Mouse (Mus musculus) CH12.LX (cell line): Measurements from ENCODE around the gene Lrrc61. TPM values are rescaled to one million over a fixed set of nuclear protein-coding genes. Genes with fewer than 3 reads are reported as not detected.

ENCODE experiments used
- DNase-seq: peaks from one replicate; pipeline ENCODE4 v3.0.0-alpha.2; 2013; ENCODE audit errors: extremely low read depth
- H3K27ac ChIP-seq: 2 replicates; pipeline ENCODE4 v1.5.1; 2012; ENCODE audit warnings: low read depth, mild to moderate bottlenecking, control low read depth, moderate library complexity; ENCODE audit not compliant: insufficient read depth
- H3K27me3 ChIP-seq: replicated peaks from 2 replicates; pipeline ENCODE3; 2012; ENCODE audit warnings: inconsistent platforms
- H3K36me3 ChIP-seq, 2 experiments: replicated peaks in 1 of 2; 2 replicates each; pipeline versions ENCODE3 to v1.6.1; 2012; ENCODE audit warnings: inconsistent platforms in 1 of 2, low read length in 1 of 2, mild to moderate bottlenecking in 1 of 2, mixed read lengths in 1 of 2, moderate library complexity in 1 of 2; ENCODE audit not compliant: control insufficient read depth in 1 of 2, insufficient read depth in 1 of 2
- H3K4me1 ChIP-seq, 2 experiments: 2 replicates each; pipeline ENCODE4 v1.6.1; 2012; ENCODE audit warnings: inconsistent platforms in 1 of 2, moderate library complexity in 1 of 2; ENCODE audit not compliant: insufficient read depth in 2 of 2, control insufficient read depth in 1 of 2
- H3K4me2 ChIP-seq: 2 replicates; pipeline ENCODE4 v1.6.1; 2012; ENCODE audit warnings: low read depth, mild to moderate bottlenecking, control low read depth; ENCODE audit not compliant: poor library complexity, insufficient read depth, severe bottlenecking
- H3K4me3 ChIP-seq, 3 experiments: fragments of 150-350 bp in 1 of 3; sonication (generic) in 1 of 3; replicated peaks in 1 of 3; 2 replicates each; pipeline versions ENCODE3 to v1.5.1; 2011 to 2012; ENCODE audit warnings: low read depth in 2 of 3, low read length in 2 of 3, mild to moderate bottlenecking in 2 of 3, moderate library complexity in 2 of 3, control low read depth in 1 of 3, improper control_type of control experiment in 1 of 3, inconsistent platforms in 1 of 3, mixed read lengths in 1 of 3; ENCODE audit not compliant: poor library complexity in 1 of 3
- H3K79me2 ChIP-seq: replicated peaks from 2 replicates; pipeline ENCODE4 v1.6.1; 2012; ENCODE audit warnings: mild to moderate bottlenecking, moderate library complexity; ENCODE audit not compliant: control insufficient read depth, poor library complexity, insufficient read depth, severe bottlenecking; ENCODE audit errors: extremely low read depth
- H3K9ac ChIP-seq: 2 replicates; pipeline ENCODE4 v1.6.1; 2012; ENCODE audit warnings: low read depth, mild to moderate bottlenecking, control low read depth, moderate library complexity; ENCODE audit not compliant: insufficient read depth
- H3K9me3 ChIP-seq: replicated peaks from 2 replicates; pipeline ENCODE3; 2012; ENCODE audit warnings: low read length, inconsistent platforms, mixed read lengths
- BHLHE40 ChIP-seq: IDR thresholded peaks from 2 replicates; pipeline ENCODE4 v1.6.1; 2011; ENCODE audit warnings: mild to moderate bottlenecking, low read depth, low read length, improper control_type of control experiment
- CHD2 ChIP-seq: IDR thresholded peaks from 2 replicates; pipeline ENCODE4 v1.6.1; 2011; ENCODE audit warnings: low read length, improper control_type of control experiment
- ELF1 ChIP-seq: IDR thresholded peaks from 2 replicates; pipeline ENCODE4 v1.6.1; 2014; ENCODE audit warnings: low read depth, mild to moderate bottlenecking, inconsistent platforms, low read length, improper control_type of control experiment
- EP300 ChIP-seq: IDR thresholded peaks from 2 replicates; pipeline ENCODE4 v1.6.1; 2011; ENCODE audit warnings: low read length, improper control_type of control experiment
- GABPA ChIP-seq: IDR thresholded peaks from 2 replicates; pipeline ENCODE4 v1.6.1; 2012; ENCODE audit warnings: low read depth, low read length, improper control_type of control experiment, inconsistent platforms; ENCODE audit not compliant: insufficient replicate concordance
- HCFC1 ChIP-seq: IDR thresholded peaks from 2 replicates; pipeline ENCODE4 v1.6.1; 2012; ENCODE audit warnings: low read depth, mild to moderate bottlenecking, inconsistent platforms, low read length, improper control_type of control experiment
- JUN ChIP-seq: IDR thresholded peaks from 2 replicates; pipeline ENCODE4 v1.6.1; 2011; ENCODE audit warnings: low read depth, mild to moderate bottlenecking, low read length, improper control_type of control experiment, moderate library complexity; ENCODE audit not compliant: insufficient read depth
- POLR2A ChIP-seq: IDR thresholded peaks from 2 replicates; pipeline ENCODE4 v1.6.1; 2011; ENCODE audit warnings: low read depth, mild to moderate bottlenecking, improper control_type of control experiment, low read length
- POLR2AphosphoS2 ChIP-seq: IDR thresholded peaks from 2 replicates; pipeline ENCODE4 v1.6.1; 2011; ENCODE audit warnings: low read depth, low read length, improper control_type of control experiment
- dilution Hi-C: fragments of 300-500 bp; cut with MboI; formaldehyde crosslinking; loops from 2 replicates; pipeline ENCODE4 v1.14.3; 2020; ENCODE audit warnings: low sequenced_read_pairs; ENCODE audit not compliant: extremely low pct_unique_long_range_greater_than_20kb, extremely low pct_ligation_motif_present
- in situ Hi-C: fragments of 300-500 bp; cut with MboI; formaldehyde crosslinking; loops from 3 replicates; pipeline ENCODE4 v1.14.3; 2019; ENCODE audit warnings: low sequenced_read_pairs, low pct_ligation_motif_present, low pct_unique_long_range_greater_than_20kb, mixed read lengths
- polyA plus RNA-seq: library from polyadenylated mRNA; unstranded; fragments of >175 nt; gene quantifications from 2 replicates; pipeline ENCODE4 v1.2.1, GENCODE M21; 2012; ENCODE audit warnings: low read depth; ENCODE audit not compliant: insufficient read length
- total RNA-seq, 2 experiments: library from RNA; depleted of rRNA; stranded (reverse); fragments of 300-350 nt in 1 of 2; fragments of >200 nt in 1 of 2; gene quantifications; 2 replicates each; pipeline ENCODE4 v1.2.3; 2012 to 2014

Lrrc61 gene
- total and polyA plus RNA-seq, 3 experiments: 5.6 to 14.2 (median 13.7) TPM

DNA sequence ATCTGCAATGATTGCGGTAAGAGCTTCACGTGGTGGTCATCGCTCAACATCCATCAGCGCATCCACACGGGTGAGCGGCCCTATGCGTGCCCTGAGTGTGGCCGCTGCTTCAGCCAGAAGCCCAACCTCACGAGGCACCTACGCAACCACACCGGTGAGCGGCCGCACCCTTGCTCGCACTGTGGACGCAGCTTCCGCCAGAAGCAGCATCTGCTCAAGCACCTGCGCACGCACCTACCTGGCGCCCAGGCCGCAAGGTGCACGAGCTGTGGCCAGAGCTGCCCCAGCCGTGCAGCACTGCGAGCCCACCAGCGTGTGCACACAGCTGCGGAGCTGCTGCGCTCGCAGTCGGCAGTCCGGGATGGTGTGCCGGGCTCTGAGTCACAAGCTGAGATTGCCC, 65.4 kb downstream of the Lrrc61 start:
- dilution Hi-C loops: no loop called here
- Histone ChIP-seq H3K4me3 (no peak overlapping the region), H3K4me1 (peaks cover 13 to 27% of the 10 kb centered on the region in 2 experiments), H3K79me2 (no peaks in the 10 kb centered on the region), H3K27ac (no peak overlapping the region)
- TF ChIP-seq CHD2 (no peak), ELF1 (no peak), JUN (no peak), POLR2A (no peak), EP300 (no peak), HCFC1 (no peak), BHLHE40 (no peak), POLR2AphosphoS2 (no peak), GABPA (no peak)
- TF ChIP-seq, all 38 proteins: peak for 0
- no peak for DNase-seq
- H3K4me2 ChIP-seq: no peak overlapping the region
- no peak overlapping the region for H3K9ac ChIP-seq
- peaks cover 18 to 64% of the 10 kb centered on the region in 2 experiments for H3K36me3 ChIP-seq
- H3K27me3 ChIP-seq: no peaks in the 10 kb centered on the region
- H3K9me3 ChIP-seq: no peaks in the 10 kb centered on the region
- in situ Hi-C loops: no loop called here

Other genes starting within 250 kb of the Lrrc61 start
- 8.1 and 9.8 TPM in 2 replicates for gene Krba1, start 159.2 kb upstream of the Lrrc61 start, total RNA-seq (2012; rRNA removed)
- gene Krba1, start 159.2 kb upstream of the Lrrc61 start, total RNA-seq (2014; rRNA removed): 2.9 and 3.2 TPM in 2 replicates
- gene Krba1, start 159.2 kb upstream of the Lrrc61 start, polyA plus RNA-seq: 12.7 and 13.4 TPM in 2 replicates
- 1.6 and 2.1 TPM in 2 replicates for gene Zfp467, start 109.0 kb upstream of the Lrrc61 start, total RNA-seq (2012; rRNA removed)
- 1.1 and 1.4 TPM in 2 replicates for gene Zfp467, start 109.0 kb upstream of the Lrrc61 start, total RNA-seq (2014; rRNA removed)
- gene Zfp467, start 109.0 kb upstream of the Lrrc61 start, polyA plus RNA-seq: 4.7 and 5.9 TPM in 2 replicates
- gene Sspo, start 106.6 kb upstream of the Lrrc61 start, total RNA-seq (2012; rRNA removed): 0.13 and 0.42 TPM in 2 replicates
- gene Sspo, start 106.6 kb upstream of the Lrrc61 start, total RNA-seq (2014; rRNA removed): 0.08 and 0.11 TPM in 2 replicates
- gene Sspo, start 106.6 kb upstream of the Lrrc61 start, polyA plus RNA-seq: 0.17 and 0.18 TPM in 2 replicates
- not detected in 2 replicates for gene Atp6v0e2, start 17.2 kb upstream of the Lrrc61 start, total RNA-seq (2012; rRNA removed)
- not detected in 2 replicates for gene Atp6v0e2, start 17.2 kb upstream of the Lrrc61 start, total RNA-seq (2014; rRNA removed)
- gene Atp6v0e2, start 17.2 kb upstream of the Lrrc61 start, polyA plus RNA-seq: not detected in 2 replicates
- gene Rarres2, start 18.0 kb downstream of the Lrrc61 start, total RNA-seq (2012; rRNA removed): 0.46 and 0.72 TPM in 2 replicates
- gene Rarres2, start 18.0 kb downstream of the Lrrc61 start, total RNA-seq (2014; rRNA removed): not detected in 2 replicates
- not detected in 2 replicates for gene Rarres2, start 18.0 kb downstream of the Lrrc61 start, polyA plus RNA-seq
- gene Gm45021, start 34.8 kb downstream of the Lrrc61 start, total RNA-seq (2012; rRNA removed): not detected in 2 replicates
- not detected in 2 replicates for gene Gm45021, start 34.8 kb downstream of the Lrrc61 start, total RNA-seq (2014; rRNA removed)
- gene Gm45021, start 34.8 kb downstream of the Lrrc61 start, polyA plus RNA-seq: not detected in 2 replicates
- gene Repin1, start 39.1 kb downstream of the Lrrc61 start, total RNA-seq (2012; rRNA removed): 23.6 and 28.0 TPM in 2 replicates
- gene Repin1, start 39.1 kb downstream of the Lrrc61 start, total RNA-seq (2014; rRNA removed): 11.5 and 12.8 TPM in 2 replicates
- gene Repin1, start 39.1 kb downstream of the Lrrc61 start, polyA plus RNA-seq: 9.7 and 10.7 TPM in 2 replicates
- not detected in 2 replicates for gene Gm44965, start 39.1 kb downstream of the Lrrc61 start, total RNA-seq (2012; rRNA removed)
- not detected in 2 replicates for gene Gm44965, start 39.1 kb downstream of the Lrrc61 start, total RNA-seq (2014; rRNA removed)
- not detected in 2 replicates for gene Gm44965, start 39.1 kb downstream of the Lrrc61 start, polyA plus RNA-seq
- 4.7 and 6.5 TPM in 2 replicates for gene Zfp775, start 47.3 kb downstream of the Lrrc61 start, total RNA-seq (2012; rRNA removed)
- 2.6 and 3.2 TPM in 2 replicates for gene Zfp775, start 47.3 kb downstream of the Lrrc61 start, total RNA-seq (2014; rRNA removed)
- 3.3 and 3.5 TPM in 2 replicates for gene Zfp775, start 47.3 kb downstream of the Lrrc61 start, polyA plus RNA-seq
- 3.5 and 5.3 TPM in 2 replicates for gene AI854703, start 72.0 kb downstream of the Lrrc61 start, total RNA-seq (2012; rRNA removed)
- 2.1 TPM in 2 replicates for gene AI854703, start 72.0 kb downstream of the Lrrc61 start, total RNA-seq (2014; rRNA removed)
- 3.1 and 4.8 TPM in 2 replicates for gene AI854703, start 72.0 kb downstream of the Lrrc61 start, polyA plus RNA-seq
- 27.9 and 28.5 TPM in 2 replicates for gene Gimap8, start 92.4 kb downstream of the Lrrc61 start, total RNA-seq (2012; rRNA removed)
- gene Gimap8, start 92.4 kb downstream of the Lrrc61 start, total RNA-seq (2014; rRNA removed): 27.5 and 36.8 TPM in 2 replicates
- 21.6 and 22.1 TPM in 2 replicates for gene Gimap8, start 92.4 kb downstream of the Lrrc61 start, polyA plus RNA-seq
- gene Gimap9, start 121.3 kb downstream of the Lrrc61 start, total RNA-seq (2012; rRNA removed): 31.0 and 38.5 TPM in 2 replicates
- gene Gimap9, start 121.3 kb downstream of the Lrrc61 start, total RNA-seq (2014; rRNA removed): 75.1 and 83.9 TPM in 2 replicates
- 43.4 and 46.1 TPM in 2 replicates for gene Gimap9, start 121.3 kb downstream of the Lrrc61 start, polyA plus RNA-seq
- gene Gimap4, start 129.8 kb downstream of the Lrrc61 start, total RNA-seq (2012; rRNA removed): 113 and 144 TPM in 2 replicates
- 264 and 316 TPM in 2 replicates for gene Gimap4, start 129.8 kb downstream of the Lrrc61 start, total RNA-seq (2014; rRNA removed)
- 203 and 274 TPM in 2 replicates for gene Gimap4, start 129.8 kb downstream of the Lrrc61 start, polyA plus RNA-seq
- gene Gimap6, start 153.4 kb downstream of the Lrrc61 start, total RNA-seq (2012; rRNA removed): 78.1 and 88.9 TPM in 2 replicates
- gene Gimap6, start 153.4 kb downstream of the Lrrc61 start, total RNA-seq (2014; rRNA removed): 128 and 158 TPM in 2 replicates
- 87.9 and 97.2 TPM in 2 replicates for gene Gimap6, start 153.4 kb downstream of the Lrrc61 start, polyA plus RNA-seq
- 10.0 and 12.0 TPM in 2 replicates for gene Gm28053, start 163.8 kb downstream of the Lrrc61 start, total RNA-seq (2012; rRNA removed)
- gene Gm28053, start 163.8 kb downstream of the Lrrc61 start, total RNA-seq (2014; rRNA removed): 8.0 and 8.8 TPM in 2 replicates
- 22.7 and 46.9 TPM in 2 replicates for gene Gm28053, start 163.8 kb downstream of the Lrrc61 start, polyA plus RNA-seq
- gene Gimap7, start 163.8 kb downstream of the Lrrc61 start, total RNA-seq (2012; rRNA removed): 14.5 and 16.3 TPM in 2 replicates
- gene Gimap7, start 163.8 kb downstream of the Lrrc61 start, total RNA-seq (2014; rRNA removed): 4.2 and 4.3 TPM in 2 replicates
- 7.0 and 7.1 TPM in 2 replicates for gene Gimap7, start 163.8 kb downstream of the Lrrc61 start, polyA plus RNA-seq
- gene Gimap1, start 184.3 kb downstream of the Lrrc61 start, total RNA-seq (2012; rRNA removed): 136 and 144 TPM in 2 replicates
- 54.5 and 57.4 TPM in 2 replicates for gene Gimap1, start 184.3 kb downstream of the Lrrc61 start, total RNA-seq (2014; rRNA removed)
- 91.8 and 113 TPM in 2 replicates for gene Gimap1, start 184.3 kb downstream of the Lrrc61 start, polyA plus RNA-seq
- 82.1 and 82.3 TPM in 2 replicates for gene Gimap5, start 191.4 kb downstream of the Lrrc61 start, total RNA-seq (2012; rRNA removed)
- gene Gimap5, start 191.4 kb downstream of the Lrrc61 start, total RNA-seq (2014; rRNA removed): 74.6 and 77.6 TPM in 2 replicates
- 56.9 and 59.6 TPM in 2 replicates for gene Gimap5, start 191.4 kb downstream of the Lrrc61 start, polyA plus RNA-seq
- 25.9 and 28.2 TPM in 2 replicates for gene Gimap3, start 216.1 kb downstream of the Lrrc61 start, total RNA-seq (2012; rRNA removed)
- 10.8 and 11.6 TPM in 2 replicates for gene Gimap3, start 216.1 kb downstream of the Lrrc61 start, total RNA-seq (2014; rRNA removed)
- gene Gimap3, start 216.1 kb downstream of the Lrrc61 start, polyA plus RNA-seq: 16.8 and 17.7 TPM in 2 replicates